Mouse (Mus musculus) limb, embryonic 14.5 days (tissue): ENCODE measurements around the gene Eras. TPM values are rescaled to one million over a fixed set of nuclear protein-coding genes. Genes with fewer than 3 reads are reported as not detected.
A peak's percentile ranks its signal among the peaks of the same experiment; 100 is the strongest.

Experiments
- ATAC-seq: fragments of 200-750 bp; cut with Nextera tagmentation; 2 replicates; pipeline ENCODE4 v1.8.0; 2017; ENCODE audit warnings: low read depth, moderate number of reproducible peaks, moderate TSS enrichment; ENCODE audit not compliant: low FRiP score
- DNase-seq: peaks from one replicate; pipeline ENCODE4 v3.0.0-alpha.2; 2015; ENCODE audit warnings: low spot score
- H3K27ac ChIP-seq: fragments of 300-500 bp; sonication (generic); replicated peaks from 2 replicates; pipeline ENCODE4 v1.5.1; 2014; ENCODE audit warnings: low read depth, mild to moderate bottlenecking, low read length, moderate library complexity, mixed read lengths
- H3K27me3 ChIP-seq: fragments of 300-500 bp; sonication (generic); 2 replicates; pipeline ENCODE4 v1.6.1; 2014; ENCODE audit warnings: low read length, mixed read lengths; ENCODE audit not compliant: control insufficient read depth, insufficient read depth
- H3K36me3 ChIP-seq: fragments of 300-500 bp; sonication (generic); 2 replicates; pipeline ENCODE4 v1.6.1; 2014; ENCODE audit warnings: mild to moderate bottlenecking, low read length, moderate library complexity, mixed read lengths; ENCODE audit not compliant: control insufficient read depth, insufficient read depth
- H3K4me1 ChIP-seq: fragments of 300-500 bp; sonication (generic); 2 replicates; pipeline ENCODE4 v1.6.1; 2014; ENCODE audit warnings: antibody characterized with exemption, low read length, mixed read lengths; ENCODE audit not compliant: control insufficient read depth, insufficient read depth
- H3K4me2 ChIP-seq: fragments of 300-500 bp; sonication (generic); replicated peaks from 2 replicates; pipeline ENCODE4 v1.6.1; 2014; ENCODE audit warnings: low read depth, mild to moderate bottlenecking, low read length, moderate library complexity; ENCODE audit not compliant: severe bottlenecking
- H3K4me3 ChIP-seq: fragments of 300-500 bp; sonication (generic); replicated peaks from 2 replicates; pipeline ENCODE4 v1.5.1; 2014; ENCODE audit warnings: low read length
- H3K9ac ChIP-seq: fragments of 300-500 bp; sonication (generic); 2 replicates; pipeline ENCODE4 v1.6.1; 2014; ENCODE audit warnings: mild to moderate bottlenecking, low read depth, low read length, moderate library complexity; ENCODE audit not compliant: severe bottlenecking
- H3K9me3 ChIP-seq: fragments of 300-500 bp; sonication (generic); 2 replicates; pipeline ENCODE4 v1.6.1; 2016; ENCODE audit warnings: low read length; ENCODE audit not compliant: control insufficient read depth
- POLR2A ChIP-seq: fragments of 200-500 bp; IDR thresholded peaks from 2 replicates; pipeline ENCODE4 v1.8.0; 2012; ENCODE audit warnings: inconsistent platforms, mild to moderate bottlenecking, moderate library complexity, borderline replicate concordance; ENCODE audit not compliant: insufficient read depth, insufficient read length; ENCODE audit errors: extremely low read depth
- WGBS: fragments of 180-500 bp; shearing (Covaris S2); extraction: QIAGEN DNeasy Blood & Tissue Kit; methylation state at CpG from one replicate; pipeline ENCODE4 v1.1.7; 2014; 5-methylcytosine and 5-hydroxymethylcytosine counted together
- polyA plus RNA-seq, 2 experiments: library from polyadenylated mRNA; depleted of rRNA in 1 of 2; stranded (reverse) in 1 of 2; unstranded in 1 of 2; fragments of >200 nt; fragmentation: Nextera tagmentation in 1 of 2; extraction: Ambion mirVana in 1 of 2; gene quantifications; 2 replicates each; pipeline versions ENCODE4 v1.2.1 to v1.2.3; 2012 to 2014

The Eras gene
- polyA plus RNA-seq, 2 experiments, result 0.05 TPM; not detected in 1

- WGBS, result 33% methylated on average over 13 of the region's 13 CpGs
- no peak for TF ChIP-seq POLR2A
- Histone ChIP-seq H3K4me3 (peak overlapping the region; percentile 55), H3K9me3 (no peaks in the 10 kb centered on the region), H3K27ac (no peak overlapping the region), H3K27me3 (no peaks in the 10 kb centered on the region), H3K4me1 (no peaks in the 10 kb centered on the region; the same call in 1 of the 2 replicates), H3K9ac (peak overlapping the region; percentile 44), H3K36me3 (0 out of 2 replicates have a peak, but pooled peaks cover 12% of the 10 kb centered on the region), H3K4me2 (peak overlapping the region; percentile 53)
- ATAC-seq (no peak), DNase-seq (no peak)
These were observed 30.2 kb downstream of the Eras start for GRCm38 (mm10) chrX:7898211-7898610.

GRCm38 (mm10) chrX:7883841-7884567 lies 44.4 kb downstream of the Eras start, which contains the start of gene Slc35a2:
TSS of gene Slc35a2 (plus strand) at chrX:7884028.
- Histone ChIP-seq H3K27me3 (no peaks in the 10 kb centered on the region), H3K4me1 (no peaks in the 10 kb centered on the region), H3K27ac (peak within 1 kb of the TSS; percentile 63), H3K4me3 (peak within 1 kb of the TSS; percentile 53), H3K4me2 (peak within 1 kb of the TSS; percentile 46), H3K36me3 (no peaks in the 10 kb centered on the region), H3K9ac (peak within 1 kb of the TSS; percentile 49), H3K9me3 (no peaks in the 10 kb centered on the region)
- 20% methylated on average over 41 of the region's 49 CpGs for WGBS
- ATAC-seq, result peak; percentile 91
- peak; percentile 84 for DNase-seq
- TF ChIP-seq POLR2A, result peak; percentile 44; the same call in 1 of the 2 replicates

- no peaks in the 10 kb centered on the region for H3K27me3 ChIP-seq
- H3K36me3 ChIP-seq, result no peaks in the 10 kb centered on the region
- H3K4me2 ChIP-seq, result peak overlapping the region; percentile 34; the same call in 1 of the 2 replicates
- no peak for TF ChIP-seq POLR2A
- no peaks in the 10 kb centered on the region for H3K9me3 ChIP-seq
- no peak overlapping the region for H3K27ac ChIP-seq
- no peak overlapping the region for H3K9ac ChIP-seq
- 22% methylated on average over 11 of the region's 11 CpGs for WGBS
- H3K4me3 ChIP-seq, result no peak overlapping the region
- ATAC-seq (no peak), DNase-seq (peak; percentile 72)
- H3K4me1 ChIP-seq, result no peaks in the 10 kb centered on the region
These were observed 48.6 kb downstream of the Eras start for GRCm38 (mm10) chrX:7879819-7880218.

GRCm38 (mm10) chrX:7878495-7878894 lies 49.9 kb downstream of the Eras start:
- WGBS, result 29% methylated on average over 21 of the region's 21 CpGs
- peak overlapping the region; percentile 34; the same call in 1 of the 2 replicates for H3K9ac ChIP-seq
- peak; percentile 7; the same call in 1 of the 2 replicates for ATAC-seq

GRCm38 (mm10) chrX:7878007-7878419 lies 50.4 kb downstream of the Eras start, which contains the start of gene Pim2:
TSS of gene Pim2 (plus strand) at chrX:7878262.
- TF ChIP-seq POLR2A, result no peak
- WGBS, result 33% methylated on average over 29 of the region's 38 CpGs
- H3K27ac ChIP-seq, result no peak within 1 kb of the TSS
- H3K4me2 ChIP-seq, result peak within 1 kb of the TSS; percentile 77
- no peaks in the 10 kb centered on the region for H3K9me3 ChIP-seq
- no peaks in the 10 kb centered on the region for H3K4me1 ChIP-seq
- H3K9ac ChIP-seq, result peak within 1 kb of the TSS; percentile 34; the same call in 1 of the 2 replicates
- H3K36me3 ChIP-seq, result peaks cover 6% of the 10 kb centered on the region; the same call in 1 of the 2 replicates
- DNase-seq, result peak; percentile 56
- peak within 1 kb of the TSS; percentile 40 for H3K4me3 ChIP-seq
- H3K27me3 ChIP-seq, result no peaks in the 10 kb centered on the region
- ATAC-seq, result peak; percentile 73

More at GRCm38 (mm10) chrX:7878495-7878894, 49.9 kb downstream of the Eras start:
- DNase-seq, result no peak
- no peaks in the 10 kb centered on the region for H3K27me3 ChIP-seq
- H3K4me1 ChIP-seq, result no peaks in the 10 kb centered on the region
- no peak overlapping the region for H3K27ac ChIP-seq
- H3K4me3 ChIP-seq, result peak overlapping the region; percentile 40
- no peak for TF ChIP-seq POLR2A
- peaks cover 6% of the 10 kb centered on the region; the same call in 1 of the 2 replicates for H3K36me3 ChIP-seq
- H3K4me2 ChIP-seq, result peak overlapping the region; percentile 77
- H3K9me3 ChIP-seq, result no peaks in the 10 kb centered on the region

Other genes with a start within 250 kb of the Eras start
- 0.38 and 0.55 TPM in 2 replicates for gene Magix, start 247.4 kb downstream of the Eras start, polyA plus RNA-seq (2012; rRNA removed)
- 0.73 and 0.87 TPM in 2 replicates for gene Magix, start 247.4 kb downstream of the Eras start, polyA plus RNA-seq (2014; fragmentation: Nextera tagmentation; extraction: Ambion mirVana)
- gene Gpkow, start 231.5 kb downstream of the Eras start, polyA plus RNA-seq (2012; rRNA removed), result 20.5 and 28.9 TPM in 2 replicates
- 37.8 and 43.9 TPM in 2 replicates for gene Gpkow, start 231.5 kb downstream of the Eras start, polyA plus RNA-seq (2014; fragmentation: Nextera tagmentation; extraction: Ambion mirVana)
- gene Wdr45, start 214.3 kb downstream of the Eras start, polyA plus RNA-seq (2012; rRNA removed), result 48.6 and 56.5 TPM in 2 replicates
- 20.4 and 25.3 TPM in 2 replicates for gene Wdr45, start 214.3 kb downstream of the Eras start, polyA plus RNA-seq (2014; fragmentation: Nextera tagmentation; extraction: Ambion mirVana)
- 0.50 and 0.85 TPM in 2 replicates for gene Gm45208, start 206.4 kb downstream of the Eras start, polyA plus RNA-seq (2012; rRNA removed)
- 0.43 and 0.48 TPM in 2 replicates for gene Gm45208, start 206.4 kb downstream of the Eras start, polyA plus RNA-seq (2014; fragmentation: Nextera tagmentation; extraction: Ambion mirVana)
- gene Praf2, start 200.2 kb downstream of the Eras start, polyA plus RNA-seq (2012; rRNA removed), result 83.7 and 91.1 TPM in 2 replicates
- gene Praf2, start 200.2 kb downstream of the Eras start, polyA plus RNA-seq (2014; fragmentation: Nextera tagmentation; extraction: Ambion mirVana), result 89.4 and 92.0 TPM in 2 replicates
- gene Ccdc120, start 177.7 kb downstream of the Eras start, polyA plus RNA-seq (2012; rRNA removed), result 25.7 and 38.6 TPM in 2 replicates
- 14.9 and 16.0 TPM in 2 replicates for gene Ccdc120, start 177.7 kb downstream of the Eras start, polyA plus RNA-seq (2014; fragmentation: Nextera tagmentation; extraction: Ambion mirVana)
- gene Tfe3, start 166.0 kb downstream of the Eras start, polyA plus RNA-seq (2012; rRNA removed), result 24.4 and 25.3 TPM in 2 replicates
- gene Tfe3, start 166.0 kb downstream of the Eras start, polyA plus RNA-seq (2014; fragmentation: Nextera tagmentation; extraction: Ambion mirVana), result 22.1 and 22.2 TPM in 2 replicates
- gene Gripap1, start 138.8 kb downstream of the Eras start, polyA plus RNA-seq (2012; rRNA removed), result 60.2 and 63.0 TPM in 2 replicates
- 31.9 and 32.9 TPM in 2 replicates for gene Gripap1, start 138.8 kb downstream of the Eras start, polyA plus RNA-seq (2014; fragmentation: Nextera tagmentation; extraction: Ambion mirVana)
- gene Kcnd1, start 106.3 kb downstream of the Eras start, polyA plus RNA-seq (2012; rRNA removed), result 4.1 and 5.7 TPM in 2 replicates
- gene Kcnd1, start 106.3 kb downstream of the Eras start, polyA plus RNA-seq (2014; fragmentation: Nextera tagmentation; extraction: Ambion mirVana), result 1.7 and 2.2 TPM in 2 replicates
- 71.3 and 76.3 TPM in 2 replicates for gene Otud5, start 87.2 kb downstream of the Eras start, polyA plus RNA-seq (2012; rRNA removed)
- gene Otud5, start 87.2 kb downstream of the Eras start, polyA plus RNA-seq (2014; fragmentation: Nextera tagmentation; extraction: Ambion mirVana), result 38.3 and 38.7 TPM in 2 replicates
- gene Pim2, start 50.3 kb downstream of the Eras start, polyA plus RNA-seq (2012; rRNA removed), result 9.3 and 11.8 TPM in 2 replicates
- gene Pim2, start 50.3 kb downstream of the Eras start, polyA plus RNA-seq (2014; fragmentation: Nextera tagmentation; extraction: Ambion mirVana), result 4.2 and 4.6 TPM in 2 replicates
- 74.0 and 119 TPM in 2 replicates for gene Slc35a2, start 44.6 kb downstream of the Eras start, polyA plus RNA-seq (2012; rRNA removed)
- 29.1 and 30.0 TPM in 2 replicates for gene Slc35a2, start 44.6 kb downstream of the Eras start, polyA plus RNA-seq (2014; fragmentation: Nextera tagmentation; extraction: Ambion mirVana)
- gene Pqbp1, start 29.3 kb downstream of the Eras start, polyA plus RNA-seq (2012; rRNA removed), result 106 and 138 TPM in 2 replicates
- 93.0 and 105 TPM in 2 replicates for gene Pqbp1, start 29.3 kb downstream of the Eras start, polyA plus RNA-seq (2014; fragmentation: Nextera tagmentation; extraction: Ambion mirVana)
- 50.1 and 57.8 TPM in 2 replicates for gene Timm17b, start 29.2 kb downstream of the Eras start, polyA plus RNA-seq (2012; rRNA removed)
- 187 and 196 TPM in 2 replicates for gene Timm17b, start 29.2 kb downstream of the Eras start, polyA plus RNA-seq (2014; fragmentation: Nextera tagmentation; extraction: Ambion mirVana)
- not detected in 2 replicates for gene Gm10491, start 20.8 kb downstream of the Eras start, polyA plus RNA-seq (2012; rRNA removed)
- not detected in 2 replicates for gene Gm10491, start 20.8 kb downstream of the Eras start, polyA plus RNA-seq (2014; fragmentation: Nextera tagmentation; extraction: Ambion mirVana)
- not detected in 2 replicates for gene Gm10490, start 19.1 kb downstream of the Eras start, polyA plus RNA-seq (2012; rRNA removed)
- gene Gm10490, start 19.1 kb downstream of the Eras start, polyA plus RNA-seq (2014; fragmentation: Nextera tagmentation; extraction: Ambion mirVana), result not detected in 2 replicates
- 0.93 and 0.95 TPM in 2 replicates for gene Pcsk1n, start 8.8 kb downstream of the Eras start, polyA plus RNA-seq (2012; rRNA removed)
- gene Pcsk1n, start 8.8 kb downstream of the Eras start, polyA plus RNA-seq (2014; fragmentation: Nextera tagmentation; extraction: Ambion mirVana), result 0.67 and 1.3 TPM in 2 replicates
- gene Hdac6, start 19.3 kb upstream of the Eras start, polyA plus RNA-seq (2012; rRNA removed), result 67.3 and 78.8 TPM in 2 replicates
- 28.1 and 32.3 TPM in 2 replicates for gene Hdac6, start 19.3 kb upstream of the Eras start, polyA plus RNA-seq (2014; fragmentation: Nextera tagmentation; extraction: Ambion mirVana)
- gene Gata1, start 49.5 kb upstream of the Eras start, polyA plus RNA-seq (2012; rRNA removed), result 1.5 and 2.0 TPM in 2 replicates
- gene Gata1, start 49.5 kb upstream of the Eras start, polyA plus RNA-seq (2014; fragmentation: Nextera tagmentation; extraction: Ambion mirVana), result 1.3 and 1.6 TPM in 2 replicates
- gene Glod5, start 89.9 kb upstream of the Eras start, polyA plus RNA-seq (2012; rRNA removed), result 0.10 TPM in 1 of 2 replicates, not detected in the other
- not detected in 2 replicates for gene Glod5, start 89.9 kb upstream of the Eras start, polyA plus RNA-seq (2014; fragmentation: Nextera tagmentation; extraction: Ambion mirVana)
- gene Suv39h1, start 146.2 kb upstream of the Eras start, polyA plus RNA-seq (2012; rRNA removed), result 65.3 and 67.4 TPM in 2 replicates
- 51.9 and 56.1 TPM in 2 replicates for gene Suv39h1, start 146.2 kb upstream of the Eras start, polyA plus RNA-seq (2014; fragmentation: Nextera tagmentation; extraction: Ambion mirVana)
- gene Was, start 161.9 kb upstream of the Eras start, polyA plus RNA-seq (2012; rRNA removed), result 2.6 and 3.5 TPM in 2 replicates
- gene Was, start 161.9 kb upstream of the Eras start, polyA plus RNA-seq (2014; fragmentation: Nextera tagmentation; extraction: Ambion mirVana), result 0.92 and 0.97 TPM in 2 replicates
- gene Wdr13, start 204.3 kb upstream of the Eras start, polyA plus RNA-seq (2012; rRNA removed), result 90.6 and 127 TPM in 2 replicates
- gene Wdr13, start 204.3 kb upstream of the Eras start, polyA plus RNA-seq (2014; fragmentation: Nextera tagmentation; extraction: Ambion mirVana), result 18.7 and 19.7 TPM in 2 replicates
- gene Rbm3, start 217.3 kb upstream of the Eras start, polyA plus RNA-seq (2012; rRNA removed), result 355 and 465 TPM in 2 replicates
- 496 and 541 TPM in 2 replicates for gene Rbm3, start 217.3 kb upstream of the Eras start, polyA plus RNA-seq (2014; fragmentation: Nextera tagmentation; extraction: Ambion mirVana)
- 19.4 and 25.3 TPM in 2 replicates for gene Tbc1d25, start 247.6 kb upstream of the Eras start, polyA plus RNA-seq (2012; rRNA removed)
- 12.2 and 16.2 TPM in 2 replicates for gene Tbc1d25, start 247.6 kb upstream of the Eras start, polyA plus RNA-seq (2014; fragmentation: Nextera tagmentation; extraction: Ambion mirVana)